Mouse (Mus musculus): ENCODE measurements around the gene AC192777.2. TPM values are rescaled to one million over a fixed set of nuclear protein-coding genes. Genes with fewer than 3 reads are reported as not detected.
"Not testable (repeated sequence)": the region's sequence is repeated elsewhere in the genome, so short reads cannot be mapped to it uniquely, and the experiment has no call there.

AC192777.2 gene
- total RNA-seq (2021) = not detected in 2 replicates
- long read RNA-seq, experiment 1 = 0 reads
- long read RNA-seq, experiment 2 = 0 reads

GRCm38 (mm10) chr17:40095150-40095549, at the start of gene AC192777.2:
AC192777.2 (plus strand) TSS chr17:40095450.
- not testable (repeated sequence) for DNase-seq

GRCm38 (mm10) chr17:40116172-40116571, 20.9 kb downstream of the AC192777.2 start:
- not testable (repeated sequence) for DNase-seq

- not testable (repeated sequence) for DNase-seq
These were observed 21.6 kb downstream of the AC192777.2 start for GRCm38 (mm10) chr17:40116877-40117276.

Small RNAs within 50 kb of the gene (microRNA-seq; reads per million reads assigned to microRNA genes)
- gene Gm26376 = 0 reads per million in 2 experiments

Other genes starting within 250 kb of the AC192777.2 start
- not detected in 2 replicates for gene Esp38, start 144.9 kb upstream of the AC192777.2 start, total RNA-seq (2021)
- gene Pgk2, start 113.2 kb downstream of the AC192777.2 start, total RNA-seq (2021) = not detected in 2 replicates
- not detected in 2 replicates for gene Crisp3, start 146.8 kb downstream of the AC192777.2 start, total RNA-seq (2021)
- gene Crisp1, start 223.8 kb downstream of the AC192777.2 start, total RNA-seq (2021) = not detected in 2 replicates